Mouse (Mus musculus): ENCODE data around the gene Psd. TPM values are rescaled to one million over a fixed set of nuclear protein-coding genes. Genes with fewer than 3 reads are reported as not detected.
A peak's percentile ranks its signal among the peaks of the same experiment; 100 is the strongest.

The Psd gene
- polyA plus RNA-seq, 1 experiment from 2014 or later = 5.0 TPM

DNA sequence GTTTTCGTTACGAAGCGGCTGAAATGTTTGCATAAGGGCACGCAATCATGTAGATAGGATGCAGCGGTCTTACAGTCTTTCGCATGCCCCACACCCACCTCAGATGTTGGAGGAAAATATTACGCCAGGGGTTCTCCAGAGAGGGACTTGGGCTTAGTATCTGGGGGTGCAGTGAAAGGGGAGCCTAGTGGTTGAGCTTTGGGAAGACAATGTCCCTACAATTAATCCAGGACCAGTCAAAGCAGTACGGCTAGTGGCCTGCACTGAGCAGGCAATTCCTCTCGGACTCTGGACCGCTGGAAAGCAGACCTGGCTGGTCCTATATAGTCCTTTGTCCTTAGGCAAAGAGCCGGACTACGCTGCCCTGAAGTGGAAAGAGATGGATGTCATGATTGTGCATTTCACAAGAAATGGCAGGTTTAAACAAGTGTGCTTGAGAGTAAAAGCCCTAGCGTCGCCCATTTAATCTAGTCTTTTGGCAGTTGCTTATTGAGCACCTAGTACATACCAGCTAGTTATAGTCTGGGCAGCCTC, 642 bp upstream of the Psd start:
- Histone ChIP-seq H3K27me3 (peaks cover 62% of the 10 kb centered on the region), H3K36me3 (replicated peaks) (peaks cover 20% of the 10 kb centered on the region), H3K9ac (peak overlapping the region; percentile 74), H3K4me1 (replicated peaks) (peaks cover 39% of the 10 kb centered on the region), H3K9me3 (replicated peaks) (no peaks in the 10 kb centered on the region), H3K4me2 (peak overlapping the region; percentile 100), H3K4me3 (replicated peaks) (peak overlapping the region; percentile 83), H3K27ac (replicated peaks) (peak overlapping the region; percentile 91)
- WGBS (ENCODE audit: insufficient replicate concordance) = 21% methylated on average over 14 of the region's 14 CpGs
- no peak for ATAC-seq (ENCODE audit: insufficient read depth)

DNA sequence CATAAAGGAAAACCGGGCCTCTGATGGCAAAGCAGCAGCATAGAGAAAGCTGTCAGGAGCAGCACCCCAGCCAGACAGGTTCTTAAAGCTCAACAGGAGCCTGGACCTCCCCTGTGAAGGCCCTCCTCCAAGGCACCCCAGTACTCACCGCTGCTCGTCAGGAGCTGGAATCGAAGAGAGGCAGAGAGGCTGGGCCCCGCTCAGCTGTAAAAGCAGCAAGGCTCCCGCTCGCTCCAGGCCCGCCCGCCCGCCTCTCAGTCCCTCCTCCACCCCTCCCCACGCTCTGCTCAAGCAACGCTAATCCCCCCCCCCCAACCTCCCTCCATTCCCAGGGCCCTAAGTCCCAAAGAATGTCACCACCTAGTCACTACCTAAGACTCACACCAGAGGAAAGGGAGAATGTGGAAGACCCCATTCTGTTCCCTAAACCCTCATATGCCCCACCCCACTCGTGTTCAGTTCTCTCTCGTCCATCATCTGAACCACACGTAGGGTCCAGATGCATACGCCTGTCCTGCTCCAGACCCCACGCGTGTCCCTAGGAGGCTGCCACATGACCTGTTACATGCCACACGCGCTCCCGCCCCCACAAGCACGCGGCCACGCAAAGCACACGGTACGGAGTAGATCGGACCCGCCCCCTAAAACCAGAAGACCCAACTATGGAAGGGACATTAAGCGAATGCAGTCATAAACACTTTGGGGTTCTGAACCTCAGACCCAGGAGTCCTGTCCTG, 769 bp downstream of the Psd start:
- H3K4me3 ChIP-seq (replicated peaks) = 0 out of 2 replicates have a peak overlapping the region, but pooled peaks have one; percentile 83
- no peak for ATAC-seq (ENCODE audit: insufficient read depth)

DNA sequence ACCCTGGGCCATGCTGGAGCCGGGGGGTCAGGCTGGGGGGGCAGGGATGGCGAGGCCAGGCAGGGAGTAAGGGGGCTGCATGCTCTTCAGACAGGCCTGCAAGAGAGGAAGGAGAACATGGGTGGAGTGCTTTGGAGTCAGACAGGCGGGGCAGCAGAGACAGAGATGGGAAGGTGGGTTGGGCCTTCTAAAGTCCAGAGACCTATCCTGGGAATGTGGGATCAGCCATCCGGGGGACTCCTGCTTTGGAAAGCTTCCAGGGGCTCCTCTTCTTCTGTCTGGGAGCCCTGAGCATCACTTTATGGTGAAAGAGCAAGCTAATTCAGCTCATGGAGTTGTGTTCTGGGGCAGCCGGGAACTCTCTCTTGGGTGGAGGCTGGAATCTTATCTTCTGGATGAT, 2.0 kb downstream of the Psd start:
- H3K36me3 ChIP-seq (replicated peaks) = no peaks in the 10 kb centered on the region
- WGBS (ENCODE audit: insufficient replicate concordance) = 34% methylated on average over 5 of the region's 5 CpGs
- no peaks in the 10 kb centered on the region for H3K9me3 ChIP-seq (replicated peaks)
- H3K4me3 ChIP-seq (replicated peaks) = no peak overlapping the region
- peaks cover 86% of the 10 kb centered on the region for H3K27me3 ChIP-seq
- H3K27ac ChIP-seq (replicated peaks) = no peak overlapping the region
- no peak overlapping the region for H3K4me2 ChIP-seq
- no peak for ATAC-seq (ENCODE audit: insufficient read depth)
- no peak overlapping the region for H3K9ac ChIP-seq
- peaks cover 34% of the 10 kb centered on the region for H3K4me1 ChIP-seq (replicated peaks)

More for the DNA sequence above, 769 bp downstream of the Psd start:
- H3K4me2 ChIP-seq = no peak overlapping the region
- no peaks in the 10 kb centered on the region for H3K9me3 ChIP-seq (replicated peaks)
- H3K36me3 ChIP-seq (replicated peaks) = peaks cover 12% of the 10 kb centered on the region
- no peak overlapping the region for H3K9ac ChIP-seq
- H3K4me1 ChIP-seq (replicated peaks) = peaks cover 39% of the 10 kb centered on the region
- peaks cover 76% of the 10 kb centered on the region for H3K27me3 ChIP-seq
- no peak overlapping the region for H3K27ac ChIP-seq (replicated peaks)
- 7% methylated on average over 29 of the region's 29 CpGs for WGBS (ENCODE audit: insufficient replicate concordance)

DNA sequence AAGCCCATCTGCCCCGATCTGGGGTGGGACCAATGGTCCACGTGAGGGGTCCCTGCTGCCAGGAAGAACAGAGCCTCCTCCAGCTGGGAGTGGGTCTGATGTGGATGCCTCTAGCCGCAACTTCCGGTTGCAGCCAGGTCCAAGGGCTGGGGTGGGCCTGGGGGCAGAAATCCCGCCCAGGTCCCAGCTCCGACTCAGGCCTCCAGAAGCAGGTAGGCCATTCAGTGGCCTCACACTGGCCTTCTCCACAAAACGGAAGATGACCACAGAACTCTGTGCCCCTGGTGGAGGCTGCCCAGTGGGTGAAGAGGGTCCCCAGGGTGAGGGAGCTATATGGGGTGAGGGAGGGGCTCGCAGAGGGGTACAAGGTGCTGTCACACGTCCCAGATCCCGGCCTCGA, 2.6 kb downstream of the Psd start:
- 41% methylated on average over 11 of the region's 11 CpGs for WGBS (ENCODE audit: insufficient replicate concordance)
- no peaks in the 10 kb centered on the region for H3K9me3 ChIP-seq (replicated peaks)
- no peak overlapping the region for H3K4me3 ChIP-seq (replicated peaks)
- peaks cover 92% of the 10 kb centered on the region for H3K27me3 ChIP-seq
- H3K4me1 ChIP-seq (replicated peaks) = peaks cover 29% of the 10 kb centered on the region
- no peaks in the 10 kb centered on the region for H3K36me3 ChIP-seq (replicated peaks)
- no peak overlapping the region for H3K27ac ChIP-seq (replicated peaks)
- no peak overlapping the region for H3K9ac ChIP-seq
- H3K4me2 ChIP-seq = no peak overlapping the region
- no peak for ATAC-seq (ENCODE audit: insufficient read depth)

DNA sequence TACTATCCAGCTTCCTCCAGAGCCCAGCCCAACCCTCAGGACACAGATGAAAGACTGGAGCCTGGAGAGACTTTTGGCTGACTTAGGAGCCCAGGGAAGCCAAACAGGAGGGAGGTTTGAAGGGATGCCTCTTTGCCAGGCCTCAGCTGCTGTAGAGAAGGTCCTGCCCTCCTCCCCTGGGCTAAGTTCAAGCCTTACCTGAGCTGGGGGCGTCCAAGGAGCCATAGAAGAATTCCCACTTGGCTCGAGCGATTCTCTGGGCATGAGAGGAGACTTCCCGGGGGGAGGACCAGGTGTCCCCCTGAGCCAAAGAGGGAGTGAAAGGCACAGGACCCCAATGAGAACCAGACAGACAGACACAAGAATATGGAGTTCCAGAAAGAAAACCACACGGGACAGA, 3.2 kb downstream of the Psd start:
- H3K4me2 ChIP-seq = no peak overlapping the region
- 46% methylated on average over 5 of the region's 5 CpGs for WGBS (ENCODE audit: insufficient replicate concordance)

DNA sequence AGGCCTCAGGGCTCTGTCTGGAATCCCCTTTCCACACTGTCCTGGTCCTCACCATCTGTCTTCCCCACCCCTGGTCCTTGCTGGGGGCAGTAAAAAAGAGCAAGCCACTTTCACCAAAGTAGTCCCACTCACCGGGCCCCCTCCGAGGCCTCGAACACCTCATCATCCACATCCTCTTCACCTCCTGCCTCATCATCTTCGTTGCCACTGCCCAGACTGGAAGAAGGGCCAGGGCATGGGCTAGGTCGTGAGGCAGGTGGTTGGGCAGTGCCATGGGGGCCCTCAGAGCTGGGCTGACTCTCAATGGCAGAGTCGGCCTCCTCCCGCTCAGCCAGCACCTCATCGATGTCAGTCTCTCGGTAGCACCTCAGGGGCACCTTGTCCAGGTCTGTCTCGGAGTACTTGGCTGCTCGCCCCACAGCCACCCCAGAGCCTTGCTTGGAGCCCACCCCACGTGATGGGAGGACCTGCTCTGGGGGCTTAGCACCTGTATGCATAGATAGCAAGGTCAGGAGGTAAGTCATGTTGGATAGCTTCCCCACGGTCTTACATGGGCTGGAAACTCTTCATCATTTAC, 3.9 kb downstream of the Psd start:
- peaks cover 30% of the 10 kb centered on the region for H3K4me1 ChIP-seq (replicated peaks)
- H3K36me3 ChIP-seq (replicated peaks) = no peaks in the 10 kb centered on the region
- ATAC-seq (ENCODE audit: insufficient read depth) = no peak
- no peak overlapping the region for H3K4me2 ChIP-seq
- WGBS (ENCODE audit: insufficient replicate concordance) = 56% methylated on average over 13 of the region's 13 CpGs
- H3K9ac ChIP-seq = no peak overlapping the region
- H3K27me3 ChIP-seq = peaks cover 98% of the 10 kb centered on the region
- no peaks in the 10 kb centered on the region for H3K9me3 ChIP-seq (replicated peaks)
- H3K4me3 ChIP-seq (replicated peaks) = no peak overlapping the region
- no peak overlapping the region for H3K27ac ChIP-seq (replicated peaks)

More for the DNA sequence above, 3.2 kb downstream of the Psd start:
- no peak overlapping the region for H3K9ac ChIP-seq
- peaks cover 93% of the 10 kb centered on the region for H3K27me3 ChIP-seq
- ATAC-seq (ENCODE audit: insufficient read depth) = no peak
- no peaks in the 10 kb centered on the region for H3K9me3 ChIP-seq (replicated peaks)
- peaks cover 29% of the 10 kb centered on the region for H3K4me1 ChIP-seq (replicated peaks)
- H3K36me3 ChIP-seq (replicated peaks) = no peaks in the 10 kb centered on the region
- no peak overlapping the region for H3K4me3 ChIP-seq (replicated peaks)
- no peak overlapping the region for H3K27ac ChIP-seq (replicated peaks)

DNA sequence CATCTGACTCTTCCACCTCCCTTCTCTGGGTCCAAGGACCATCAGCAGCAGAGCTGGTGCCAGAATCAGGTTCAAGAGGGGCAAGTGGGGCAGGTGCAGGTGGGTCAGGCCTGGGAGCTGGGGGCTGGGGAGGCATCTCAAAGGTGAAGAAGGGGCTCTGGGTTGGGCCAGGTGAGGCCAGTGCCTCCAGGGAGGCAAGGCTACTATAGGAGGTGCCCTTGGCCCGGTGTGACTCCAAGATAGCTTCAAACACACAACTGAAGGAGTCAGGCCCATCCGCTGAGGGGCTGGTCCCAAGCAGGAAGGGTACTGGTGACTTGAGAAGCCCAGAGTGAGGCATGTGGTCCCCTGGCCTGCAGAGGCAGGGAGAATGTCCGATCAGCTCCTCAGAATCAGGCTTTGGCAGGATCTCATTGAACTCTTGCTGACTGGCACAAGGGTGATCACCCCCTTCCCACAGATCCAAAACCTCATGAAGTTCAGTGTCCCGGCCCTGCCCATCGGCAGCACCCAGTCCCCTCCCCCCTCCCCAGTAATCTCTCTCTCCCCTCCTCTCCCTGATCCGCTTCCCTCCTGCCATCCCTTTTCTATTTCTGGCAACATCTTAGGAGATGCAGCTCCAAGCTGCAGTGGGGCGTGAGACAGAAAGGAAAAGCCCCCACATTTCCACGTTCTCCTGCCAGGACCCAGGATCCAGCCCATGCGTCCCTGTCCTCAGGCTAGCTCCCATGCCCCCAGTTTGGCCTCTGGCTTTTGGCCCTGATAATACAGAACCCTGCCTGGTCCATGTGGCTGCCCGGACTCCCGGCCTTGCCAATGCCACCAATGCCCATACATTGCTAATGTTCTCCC, 4.6 kb downstream of the Psd start:
- WGBS (ENCODE audit: insufficient replicate concordance) = 37% methylated on average over 11 of the region's 11 CpGs
- no peak overlapping the region for H3K27ac ChIP-seq (replicated peaks)

DNA sequence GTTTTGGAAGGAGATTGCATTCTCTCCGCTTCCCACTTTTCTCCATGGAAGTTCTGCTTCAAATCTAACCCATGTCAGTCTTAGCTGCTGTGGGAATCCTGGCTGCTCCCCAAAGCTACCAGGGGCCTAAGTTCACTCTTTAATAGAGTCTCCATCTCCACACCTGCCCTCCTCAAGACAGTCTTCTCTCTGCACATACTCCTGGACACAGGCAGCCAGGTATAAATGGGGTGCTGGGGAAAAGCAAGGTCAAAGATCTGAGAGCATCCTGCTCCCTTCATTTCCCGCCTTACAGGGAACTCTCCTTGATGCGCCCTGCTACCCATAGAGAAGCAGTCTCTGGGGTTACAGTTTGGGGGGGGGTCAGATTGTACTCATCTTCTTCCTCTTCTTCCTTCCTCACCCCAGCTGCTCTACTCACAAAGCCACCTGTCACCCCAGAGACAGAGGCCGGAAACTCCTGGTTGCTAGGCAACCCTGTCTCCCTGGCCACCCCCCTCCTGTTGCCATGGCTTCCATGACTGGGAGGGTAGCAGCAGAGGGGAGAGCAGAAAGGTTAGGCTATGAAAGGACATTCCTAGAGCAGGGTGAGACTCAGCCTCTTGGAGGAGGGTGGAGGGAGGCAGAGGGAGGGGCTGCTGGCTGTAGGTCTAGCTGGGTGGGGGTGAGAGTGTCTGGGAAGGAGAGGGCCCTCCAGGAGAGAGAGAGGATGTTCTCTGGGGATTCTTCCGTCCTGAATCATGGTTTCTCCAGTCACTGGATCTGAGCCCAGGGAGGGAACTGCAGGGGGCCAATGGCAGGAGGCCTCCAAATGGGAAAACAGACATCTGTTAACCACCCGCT, 5.6 kb downstream of the Psd start:
- H3K4me2 ChIP-seq = no peak overlapping the region
- H3K4me3 ChIP-seq (replicated peaks) = no peak overlapping the region
- no peak for ATAC-seq (ENCODE audit: insufficient read depth)
- peaks cover 100% of the 10 kb centered on the region for H3K27me3 ChIP-seq
- WGBS (ENCODE audit: insufficient replicate concordance) = 21% methylated on average over 6 of the region's 6 CpGs
- H3K27ac ChIP-seq (replicated peaks) = no peak overlapping the region
- H3K9me3 ChIP-seq (replicated peaks) = no peaks in the 10 kb centered on the region
- H3K36me3 ChIP-seq (replicated peaks) = no peaks in the 10 kb centered on the region
- peaks cover 30% of the 10 kb centered on the region for H3K4me1 ChIP-seq (replicated peaks)
- H3K9ac ChIP-seq = no peak overlapping the region

More for the DNA sequence above, 4.6 kb downstream of the Psd start:
- peaks cover 100% of the 10 kb centered on the region for H3K27me3 ChIP-seq
- no peak overlapping the region for H3K4me3 ChIP-seq (replicated peaks)
- H3K36me3 ChIP-seq (replicated peaks) = no peaks in the 10 kb centered on the region
- H3K9me3 ChIP-seq (replicated peaks) = no peaks in the 10 kb centered on the region
- no peak for ATAC-seq (ENCODE audit: insufficient read depth)
- H3K4me2 ChIP-seq = no peak overlapping the region
- peaks cover 30% of the 10 kb centered on the region for H3K4me1 ChIP-seq (replicated peaks)
- H3K9ac ChIP-seq = no peak overlapping the region

DNA sequence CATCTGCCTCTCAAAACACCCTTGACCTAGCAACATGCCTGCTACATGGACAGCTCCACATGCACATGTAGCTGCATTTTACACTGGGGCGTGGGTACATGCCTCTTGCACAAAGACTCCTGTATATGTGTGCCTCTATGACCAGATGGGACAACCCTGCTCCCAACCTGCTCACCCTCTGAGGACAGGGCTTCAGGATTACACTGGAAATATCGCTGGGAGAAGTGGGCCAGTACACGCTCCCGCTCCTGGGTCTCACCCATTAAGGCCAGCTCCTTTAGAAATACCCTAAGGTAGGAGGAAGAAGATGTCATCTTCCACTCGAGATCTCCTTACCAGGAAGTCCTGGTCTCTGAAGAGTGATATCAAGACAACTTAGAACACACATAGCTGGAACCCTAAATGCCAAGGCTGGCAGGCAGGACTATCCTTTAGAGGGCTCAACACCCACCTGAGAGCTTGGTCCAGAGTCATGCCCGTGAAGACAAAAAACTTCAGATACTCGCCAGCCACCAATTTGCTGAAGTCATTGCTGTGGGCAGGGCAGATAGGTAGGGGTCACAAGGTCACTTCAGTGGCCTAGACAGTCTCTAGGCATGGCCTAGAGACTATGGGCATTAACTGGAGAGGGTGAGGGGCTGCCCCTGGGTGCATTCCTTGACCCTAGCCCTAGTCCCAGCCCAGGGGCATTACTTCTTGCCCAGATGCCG, 6.7 kb downstream of the Psd start:
- Histone ChIP-seq H3K9me3 (replicated peaks) (no peaks in the 10 kb centered on the region), H3K36me3 (replicated peaks) (no peaks in the 10 kb centered on the region), H3K9ac (no peak overlapping the region), H3K27me3 (peaks cover 100% of the 10 kb centered on the region), H3K27ac (replicated peaks) (no peak overlapping the region), H3K4me1 (replicated peaks) (peaks cover 40% of the 10 kb centered on the region), H3K4me2 (no peak overlapping the region), H3K4me3 (replicated peaks) (no peak overlapping the region)
- ATAC-seq (ENCODE audit: insufficient read depth) = no peak
- WGBS (ENCODE audit: insufficient replicate concordance) = 59% methylated on average over 8 of the region's 8 CpGs

Measured in liver, embryonic 15.5 days (tissue).